Mouse (Mus musculus) heart, embryonic 15.5 days (tissue): ENCODE measurements around the gene Gm9913. TPM values are rescaled to one million over a fixed set of nuclear protein-coding genes. Genes with fewer than 3 reads are reported as not detected.

Source experiments
- ATAC-seq: fragments of 200-750 bp; cut with Nextera tagmentation; replicated peaks from 2 replicates; pipeline ENCODE4 v1.8.0; 2017; ENCODE audit warnings: low read depth, moderate TSS enrichment; ENCODE audit not compliant: insufficient number of reproducible peaks, insufficient read depth, low FRiP score
- H3K27ac ChIP-seq: fragments of 300-500 bp; sonication (generic); 2 replicates; pipeline ENCODE4 v1.5.1; 2015; ENCODE audit warnings: mild to moderate bottlenecking, inconsistent platforms
- H3K27me3 ChIP-seq: fragments of 300-500 bp; sonication (generic); 2 replicates; pipeline ENCODE4 v1.6.1; 2015; ENCODE audit warnings: inconsistent platforms
- H3K36me3 ChIP-seq: fragments of 300-500 bp; sonication (generic); 2 replicates; pipeline ENCODE4 v1.6.1; 2015; ENCODE audit warnings: mild to moderate bottlenecking, inconsistent platforms
- H3K4me1 ChIP-seq: fragments of 300-500 bp; sonication (generic); replicated peaks from 2 replicates; pipeline ENCODE4 v1.6.1; 2015; ENCODE audit warnings: inconsistent platforms
- H3K4me2 ChIP-seq: fragments of 300-500 bp; sonication (generic); 2 replicates; pipeline ENCODE4 v1.6.1; 2015; ENCODE audit warnings: inconsistent platforms, mild to moderate bottlenecking, moderate library complexity
- H3K4me3 ChIP-seq: fragments of 300-500 bp; sonication (generic); 2 replicates; pipeline ENCODE4 v1.5.1; 2015; ENCODE audit warnings: mild to moderate bottlenecking, inconsistent platforms
- H3K9ac ChIP-seq: fragments of 300-500 bp; sonication (generic); 2 replicates; pipeline ENCODE4 v1.6.1; 2015; ENCODE audit warnings: mild to moderate bottlenecking, inconsistent platforms
- H3K9me3 ChIP-seq: fragments of 300-500 bp; sonication (generic); replicated peaks from 2 replicates; pipeline ENCODE4 v1.6.1; 2016; ENCODE audit warnings: inconsistent platforms
- WGBS: fragments of 180-500 bp; shearing (Covaris S2); methylation state at CpG from one replicate; pipeline ENCODE4 v1.1.7; 2015; ENCODE audit warnings: mixed read lengths; 5-methylcytosine and 5-hydroxymethylcytosine counted together
- polyA plus RNA-seq: library from polyadenylated mRNA; unstranded; fragments of >200 nt; fragmentation: Nextera tagmentation; extraction: Ambion mirVana; gene quantifications from 2 replicates; pipeline ENCODE4 v1.2.1, GENCODE M21; 2015

The Gm9913 gene
- 0.23 and 0.53 TPM in 2 replicates for polyA plus RNA-seq

DNA sequence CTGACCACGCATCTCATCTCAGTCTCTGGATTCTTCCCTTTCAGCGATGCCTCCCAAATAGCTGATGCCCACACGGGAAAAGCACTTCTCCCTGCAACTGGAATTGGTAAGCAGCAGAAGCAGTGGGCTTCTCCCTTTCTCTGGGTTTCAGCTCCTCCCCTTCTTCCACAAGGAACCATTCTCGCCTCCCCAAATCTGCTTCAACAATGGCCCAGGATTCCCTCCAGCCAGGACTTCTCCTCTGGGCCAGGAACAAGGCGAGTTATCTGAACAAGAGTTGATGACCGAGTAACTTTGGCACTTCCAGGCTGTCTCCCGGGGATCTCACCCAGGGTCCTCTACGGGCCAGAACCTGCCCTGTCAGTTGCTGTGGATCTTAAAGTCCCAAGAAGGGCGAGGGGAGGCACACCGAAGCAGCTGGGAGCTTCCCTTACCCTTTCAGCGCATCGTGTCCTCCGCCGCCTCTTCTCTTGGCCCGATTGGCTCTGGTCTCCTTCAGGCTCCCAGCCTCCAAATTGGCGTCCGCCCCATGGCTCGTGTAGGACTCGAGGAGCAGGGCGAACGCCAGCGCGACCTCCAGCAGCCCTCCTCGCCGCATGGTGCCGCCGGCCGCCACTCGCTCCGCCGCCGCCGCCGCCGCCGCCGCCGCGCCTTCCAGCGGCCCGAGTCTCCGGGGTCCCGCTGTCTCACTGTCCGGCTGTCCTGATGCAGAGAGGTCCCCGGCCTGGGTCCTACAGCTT, at the start of gene Gm9913:
Gene Gm9913, plus strand, starts transcription at position 84 of the 740 bp plus-strand sequence.
- peak within 1 kb of the TSS; percentile 66 for H3K9ac ChIP-seq
- under 1% methylated on average over 45 of the region's 45 CpGs for WGBS

GRCm38 (mm10) chr2:125456059-125456789, 48.7 kb upstream of the Gm9913 start:
- Histone ChIP-seq H3K4me3 (no peak overlapping the region), H3K27me3 (no peaks in the 10 kb centered on the region), H3K4me2 (no peak overlapping the region), H3K4me1 (0 out of 2 replicates have a peak, but pooled peaks cover 2% of the 10 kb centered on the region), H3K9me3 (no peaks in the 10 kb centered on the region), H3K9ac (no peak overlapping the region), H3K36me3 (no peaks in the 10 kb centered on the region), H3K27ac (no peak overlapping the region)
- 0 out of 2 replicates have a peak, but pooled peaks have one; percentile 41 for ATAC-seq
- 65% methylated on average over 15 of the region's 15 CpGs for WGBS

More for the DNA sequence above, at the start of gene Gm9913:
- Histone ChIP-seq H3K9me3 (no peaks in the 10 kb centered on the region), H3K4me2 (peak within 1 kb of the TSS; percentile 93), H3K36me3 (no peaks in the 10 kb centered on the region), H3K4me3 (peak within 1 kb of the TSS; percentile 72), H3K4me1 (peaks cover 14% of the 10 kb centered on the region; the same call in 1 of the 2 replicates), H3K27ac (peak within 1 kb of the TSS; percentile 86), H3K27me3 (no peaks in the 10 kb centered on the region)
- peak; percentile 25 for ATAC-seq

DNA sequence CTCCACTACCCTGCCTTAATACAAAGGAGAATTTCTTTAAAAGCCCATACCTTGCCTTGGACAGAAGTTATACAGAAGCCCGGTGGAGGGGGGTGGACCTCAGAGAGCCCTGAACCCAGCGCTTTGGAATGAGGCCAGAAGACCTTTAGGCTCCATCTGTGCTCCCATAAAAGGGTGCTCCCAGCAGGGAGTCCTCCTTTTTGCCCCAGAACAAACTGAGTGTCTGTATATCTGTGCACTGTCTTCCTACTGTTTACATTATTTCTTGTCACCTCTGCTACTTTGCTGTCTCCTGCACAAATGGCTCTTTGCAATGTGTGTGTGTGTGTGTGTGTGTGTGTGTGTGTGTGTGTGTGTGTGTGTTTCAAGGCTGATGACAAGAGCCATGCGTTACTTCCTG, 45.8 kb upstream of the Gm9913 start:
- no peaks in the 10 kb centered on the region for H3K9me3 ChIP-seq
- H3K4me2 ChIP-seq: no peak overlapping the region
- no peak overlapping the region for H3K4me3 ChIP-seq
- 72% methylated on average over 3 of the region's 3 CpGs for WGBS
- no peak overlapping the region for H3K9ac ChIP-seq
- ATAC-seq: no peak
- H3K27ac ChIP-seq: no peak overlapping the region
- H3K36me3 ChIP-seq: no peaks in the 10 kb centered on the region
- H3K27me3 ChIP-seq: no peaks in the 10 kb centered on the region
- 0 out of 2 replicates have a peak, but pooled peaks cover 2% of the 10 kb centered on the region for H3K4me1 ChIP-seq

DNA sequence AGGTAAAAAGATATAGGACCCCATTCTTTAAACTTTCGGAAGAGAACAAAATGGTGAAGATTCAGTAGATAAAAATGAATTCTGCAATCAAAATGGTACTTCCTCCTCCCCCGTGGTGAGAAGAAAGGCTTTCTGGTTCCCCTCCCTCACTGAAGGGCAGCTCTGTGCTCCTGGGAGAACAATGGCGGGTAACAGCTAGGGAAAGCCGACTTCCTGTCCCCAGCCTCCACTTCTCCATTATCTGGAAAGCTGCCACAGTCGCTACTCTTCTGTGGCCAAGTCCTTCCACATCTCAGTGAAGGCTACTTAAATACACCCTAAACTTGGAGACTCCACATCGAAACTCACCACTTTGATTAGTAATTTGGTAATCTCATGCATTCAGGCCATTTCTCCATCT, 40.9 kb upstream of the Gm9913 start:
- H3K4me1 ChIP-seq: no peaks in the 10 kb centered on the region
- H3K27ac ChIP-seq: 0 out of 2 replicates have a peak overlapping the region, but pooled peaks have one; percentile 16
- no peaks in the 10 kb centered on the region for H3K9me3 ChIP-seq
- peaks cover 12% of the 10 kb centered on the region; the same call in 1 of the 2 replicates for H3K36me3 ChIP-seq
- 66% methylated on average over 6 of the region's 6 CpGs for WGBS
- ATAC-seq: no peak
- H3K27me3 ChIP-seq: no peaks in the 10 kb centered on the region
- H3K4me2 ChIP-seq: no peak overlapping the region
- no peak overlapping the region for H3K4me3 ChIP-seq
- no peak overlapping the region for H3K9ac ChIP-seq

DNA sequence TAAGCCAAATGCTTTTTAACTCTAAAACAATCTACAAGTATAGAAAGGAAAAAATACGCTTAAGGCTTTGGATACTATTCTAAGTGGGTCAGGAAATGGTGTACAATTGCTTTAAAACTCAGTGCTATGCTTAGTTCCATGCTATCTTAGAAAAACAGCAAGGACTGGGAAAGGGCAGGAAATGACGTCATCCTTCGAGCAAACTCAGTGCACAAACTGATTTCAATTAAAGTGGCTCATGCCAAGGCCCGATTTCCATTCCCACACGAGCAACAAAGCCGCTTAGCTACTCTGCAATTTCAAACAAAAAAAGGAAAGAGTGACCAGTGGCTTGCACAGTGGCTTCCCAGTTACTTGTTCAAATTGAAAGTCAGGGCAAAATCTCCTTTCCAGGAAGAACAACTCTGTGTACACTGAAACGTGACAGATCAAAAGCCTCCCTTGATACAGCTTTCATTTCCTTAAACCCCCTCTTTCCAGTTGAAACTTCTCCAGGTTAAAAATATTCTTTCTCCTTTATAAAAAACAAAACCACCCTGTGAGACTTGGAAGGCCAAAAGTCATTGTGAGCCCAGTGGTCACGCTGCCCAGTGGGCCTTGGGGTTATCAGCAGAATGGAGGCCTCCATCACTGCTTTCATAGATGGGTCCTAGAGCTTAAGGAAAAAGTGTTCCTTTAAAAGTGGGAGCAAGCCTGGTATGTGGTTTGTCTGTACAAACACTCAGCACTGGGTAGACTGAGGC, 34.2 kb upstream of the Gm9913 start:
- no peak overlapping the region for H3K9ac ChIP-seq
- peak; percentile 83 for ATAC-seq
- no peaks in the 10 kb centered on the region for H3K9me3 ChIP-seq
- peak overlapping the region; percentile 83 for H3K27ac ChIP-seq
- peaks cover 35% of the 10 kb centered on the region for H3K4me1 ChIP-seq
- WGBS: 44% methylated on average over 8 of the region's 8 CpGs
- H3K27me3 ChIP-seq: no peaks in the 10 kb centered on the region
- H3K4me3 ChIP-seq: no peak overlapping the region
- no peak overlapping the region for H3K4me2 ChIP-seq
- H3K36me3 ChIP-seq: peaks cover 12% of the 10 kb centered on the region; the same call in 1 of the 2 replicates

DNA sequence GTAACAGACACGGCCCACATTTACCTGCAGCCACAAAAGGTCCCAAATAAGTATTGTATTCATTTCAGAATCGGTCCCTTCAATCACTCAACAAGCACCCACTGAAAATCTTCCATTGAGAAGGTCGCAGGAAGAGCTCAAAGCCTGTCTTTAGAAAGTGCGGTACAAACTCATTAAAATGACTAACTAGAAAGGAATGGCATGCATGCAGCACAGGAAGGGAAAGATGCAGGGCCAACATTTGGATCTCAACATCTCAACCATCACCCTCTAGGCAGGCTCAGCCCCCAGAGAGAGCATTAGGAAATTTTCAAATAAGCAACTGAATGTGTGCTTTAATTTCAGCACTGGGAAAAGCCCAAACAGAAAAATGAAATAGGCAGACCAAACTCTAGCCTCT, 33.2 kb upstream of the Gm9913 start:
- H3K4me2 ChIP-seq: no peak overlapping the region
- H3K36me3 ChIP-seq: peaks cover 9% of the 10 kb centered on the region; the same call in 1 of the 2 replicates
- ATAC-seq: no peak
- H3K4me1 ChIP-seq: peaks cover 35% of the 10 kb centered on the region
- H3K4me3 ChIP-seq: no peak overlapping the region
- peak overlapping the region; percentile 83 for H3K27ac ChIP-seq
- no peak overlapping the region for H3K9ac ChIP-seq
- no peaks in the 10 kb centered on the region for H3K9me3 ChIP-seq
- no peaks in the 10 kb centered on the region for H3K27me3 ChIP-seq
- 55% methylated on average over 4 of the region's 4 CpGs for WGBS

DNA sequence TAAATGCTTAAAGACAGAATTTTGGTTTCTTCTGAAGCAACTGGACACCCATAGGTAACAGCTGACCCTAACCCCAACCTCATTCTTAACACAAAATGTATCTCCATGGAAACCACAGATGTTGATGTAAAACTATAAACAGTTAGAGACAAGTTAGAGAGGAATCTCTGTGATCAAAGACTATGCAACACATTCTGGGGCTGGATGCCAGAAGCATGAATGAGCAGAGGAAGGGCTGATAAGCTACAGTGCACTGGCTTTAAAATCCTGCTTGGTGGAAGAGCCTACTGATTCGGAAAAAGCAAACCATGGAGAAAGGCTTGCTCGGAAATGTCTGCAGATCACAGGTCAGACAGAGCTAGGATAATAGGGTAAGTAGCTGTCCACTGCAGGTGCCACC, 31.7 kb upstream of the Gm9913 start:
- no peak overlapping the region for H3K9ac ChIP-seq
- H3K27me3 ChIP-seq: no peaks in the 10 kb centered on the region
- no peak overlapping the region for H3K4me2 ChIP-seq
- peaks cover 35% of the 10 kb centered on the region for H3K4me1 ChIP-seq
- no peaks in the 10 kb centered on the region for H3K9me3 ChIP-seq
- 25% methylated on average over 2 of the region's 2 CpGs for WGBS
- 0 out of 2 replicates have a peak, but pooled peaks cover 5% of the 10 kb centered on the region for H3K36me3 ChIP-seq
- no peak for ATAC-seq
- no peak overlapping the region for H3K4me3 ChIP-seq
- peak overlapping the region; percentile 63 for H3K27ac ChIP-seq

DNA sequence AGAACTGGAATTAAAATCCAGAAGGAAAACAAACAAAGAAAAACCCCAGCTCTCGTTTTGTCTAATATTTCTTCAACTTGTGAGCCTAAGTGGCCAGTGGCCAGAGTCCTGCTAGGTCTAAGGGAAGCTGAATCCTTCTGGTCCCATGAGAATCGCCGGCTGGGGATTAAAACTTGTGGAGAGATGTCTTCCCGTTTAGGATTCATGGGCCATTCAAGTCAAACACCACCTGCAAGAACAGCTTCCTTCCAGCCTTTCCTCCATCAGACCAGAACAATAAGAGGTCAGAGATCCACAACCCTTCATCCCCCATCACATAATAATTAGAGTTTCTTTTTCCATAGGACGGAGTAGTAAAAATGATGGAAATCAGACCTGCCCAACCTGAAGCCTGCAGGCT, 30.2 kb upstream of the Gm9913 start:
- no peak overlapping the region for H3K4me3 ChIP-seq
- H3K36me3 ChIP-seq: no peaks in the 10 kb centered on the region
- H3K27me3 ChIP-seq: no peaks in the 10 kb centered on the region
- H3K9ac ChIP-seq: no peak overlapping the region
- H3K9me3 ChIP-seq: no peaks in the 10 kb centered on the region
- H3K4me1 ChIP-seq: peaks cover 31% of the 10 kb centered on the region
- H3K4me2 ChIP-seq: no peak overlapping the region
- ATAC-seq: no peak
- 80% methylated on average over 5 of the region's 5 CpGs for WGBS
- peak overlapping the region; percentile 50 for H3K27ac ChIP-seq

DNA sequence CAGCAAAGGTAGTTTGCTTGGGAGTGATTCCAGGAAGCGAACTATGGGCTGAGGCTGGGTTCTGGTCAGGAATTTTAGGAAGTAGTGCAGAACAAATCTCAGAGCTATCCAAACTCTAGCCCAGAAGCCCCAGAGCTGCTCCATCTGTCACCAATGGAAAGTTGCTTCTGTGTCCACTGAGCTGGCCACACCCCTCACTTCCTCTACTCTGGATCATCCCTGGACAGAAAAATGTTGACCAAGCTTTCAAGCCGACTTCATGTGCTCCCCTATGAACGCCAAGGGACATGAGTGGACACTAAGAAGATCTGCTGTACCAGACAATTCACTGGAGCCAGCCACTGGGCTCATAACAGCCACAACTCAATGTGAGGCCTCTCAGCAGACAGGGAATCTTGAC, 28.7 kb upstream of the Gm9913 start:
- peaks cover 36% of the 10 kb centered on the region for H3K4me1 ChIP-seq
- no peak overlapping the region for H3K9ac ChIP-seq
- H3K4me2 ChIP-seq: no peak overlapping the region
- no peak overlapping the region for H3K27ac ChIP-seq
- no peak for ATAC-seq
- no peaks in the 10 kb centered on the region for H3K9me3 ChIP-seq
- H3K4me3 ChIP-seq: no peak overlapping the region
- no peaks in the 10 kb centered on the region for H3K36me3 ChIP-seq
- H3K27me3 ChIP-seq: no peaks in the 10 kb centered on the region
- 48% methylated on average over 3 of the region's 3 CpGs for WGBS

DNA sequence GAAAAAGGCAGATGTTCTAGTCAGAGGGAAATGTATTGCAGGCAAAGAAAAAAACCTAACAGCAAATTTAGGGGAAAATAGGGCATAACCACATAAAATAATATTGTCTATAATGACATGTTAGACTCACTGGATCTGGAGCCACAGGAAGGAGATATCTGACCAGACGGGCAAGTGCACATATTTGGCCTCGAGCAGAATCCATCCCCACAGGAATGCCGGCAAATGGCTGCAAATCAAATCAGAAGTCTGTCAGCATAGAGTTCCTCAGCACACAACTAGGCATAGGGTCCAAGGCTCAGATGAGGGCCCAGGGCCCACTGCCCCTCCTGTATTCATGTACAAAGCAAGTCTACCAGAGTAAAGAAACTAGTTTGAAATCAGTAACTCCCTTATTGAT, 27.5 kb upstream of the Gm9913 start:
- Histone ChIP-seq H3K4me1 (peaks cover 26% of the 10 kb centered on the region), H3K27ac (no peak overlapping the region)
- 59% methylated on average over 3 of the region's 3 CpGs for WGBS

GRCm38 (mm10) chr2:125478705-125479104, 26.2 kb upstream of the Gm9913 start:
- Histone ChIP-seq H3K27ac (peak overlapping the region; percentile 20; the same call in 1 of the 2 replicates), H3K9ac (no peak overlapping the region), H3K36me3 (no peaks in the 10 kb centered on the region), H3K27me3 (no peaks in the 10 kb centered on the region), H3K4me2 (no peak overlapping the region), H3K4me1 (peaks cover 14% of the 10 kb centered on the region), H3K9me3 (no peaks in the 10 kb centered on the region), H3K4me3 (no peak overlapping the region)
- no peak for ATAC-seq
- WGBS: 59% methylated on average over 4 of the region's 4 CpGs

More for the DNA sequence above, 27.5 kb upstream of the Gm9913 start:
- Histone ChIP-seq H3K9ac (no peak overlapping the region), H3K4me3 (no peak overlapping the region), H3K4me2 (no peak overlapping the region), H3K27me3 (no peaks in the 10 kb centered on the region), H3K9me3 (no peaks in the 10 kb centered on the region), H3K36me3 (no peaks in the 10 kb centered on the region)
- ATAC-seq: no peak
